Mouse (Mus musculus) R1 (cell line): ENCODE measurements around the gene Gast.
"Not testable (repeated sequence)": the region's sequence is repeated elsewhere in the genome, so short reads cannot be mapped to it uniquely, and the experiment has no call there.

Source experiments
- DNase-seq: peaks from one replicate; pipeline ENCODE4 v3.0.0-alpha.2; 2018; ENCODE audit warnings: low read depth, low spot score

Gast gene

DNA sequence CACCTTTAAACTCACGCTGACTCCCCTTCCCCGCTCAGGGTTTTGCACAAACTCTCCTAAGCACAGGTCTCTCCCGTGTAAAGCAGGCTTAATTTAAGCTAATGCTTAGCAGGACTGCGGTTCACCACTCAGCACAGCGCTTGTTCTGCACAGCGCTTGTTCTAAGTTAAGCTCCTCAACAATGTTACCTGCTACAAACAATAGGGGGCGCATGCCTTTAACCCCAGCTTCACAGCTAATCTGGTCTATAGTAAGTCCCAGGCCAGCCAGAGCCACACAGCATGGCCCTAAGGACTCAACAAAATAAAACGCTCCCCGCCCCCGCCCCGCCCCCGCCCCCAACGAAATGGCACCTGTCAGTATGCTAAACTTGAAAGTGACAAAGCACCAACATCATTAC is 26.9 kb downstream of the Gast start:
- DNase-seq, result not testable (repeated sequence)

DNA sequence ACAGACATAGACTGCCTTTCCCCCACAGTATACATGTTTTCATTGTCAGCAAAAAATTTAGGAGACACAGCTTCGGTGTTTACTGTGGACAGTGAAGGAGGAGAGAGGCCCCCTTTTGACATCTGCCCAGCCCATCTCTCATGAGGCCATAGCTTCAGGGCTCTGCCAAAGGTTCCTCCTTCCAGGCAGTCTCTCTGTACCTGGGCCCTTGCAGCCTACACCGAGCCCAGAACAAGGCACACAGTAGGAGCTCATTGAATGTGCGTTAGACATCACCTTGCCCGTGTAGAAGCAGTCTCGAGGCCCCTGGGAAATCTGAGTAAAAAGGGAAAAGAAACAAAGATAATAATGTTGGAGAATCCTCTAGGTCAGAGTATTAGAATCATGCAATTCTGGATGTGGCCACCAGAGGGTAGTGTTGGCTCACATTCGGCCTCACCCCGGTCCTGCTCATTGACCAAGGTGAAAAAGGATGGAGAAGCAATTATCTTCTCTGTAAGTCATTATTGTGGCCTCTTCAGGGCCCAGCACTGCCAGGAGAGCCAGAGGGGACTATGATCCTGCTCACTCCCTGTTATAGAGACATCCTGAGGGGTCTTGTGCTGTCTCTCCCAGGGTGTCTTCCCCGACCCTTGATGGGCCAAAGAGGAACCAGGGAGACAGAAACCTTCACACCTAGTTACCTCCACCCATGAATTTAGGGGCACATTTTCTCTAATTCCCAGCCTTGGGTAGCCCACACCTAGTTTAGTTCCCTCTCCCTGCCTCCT is 28.2 kb downstream of the Gast start:
- peak; percentile 69 for DNase-seq

DNA sequence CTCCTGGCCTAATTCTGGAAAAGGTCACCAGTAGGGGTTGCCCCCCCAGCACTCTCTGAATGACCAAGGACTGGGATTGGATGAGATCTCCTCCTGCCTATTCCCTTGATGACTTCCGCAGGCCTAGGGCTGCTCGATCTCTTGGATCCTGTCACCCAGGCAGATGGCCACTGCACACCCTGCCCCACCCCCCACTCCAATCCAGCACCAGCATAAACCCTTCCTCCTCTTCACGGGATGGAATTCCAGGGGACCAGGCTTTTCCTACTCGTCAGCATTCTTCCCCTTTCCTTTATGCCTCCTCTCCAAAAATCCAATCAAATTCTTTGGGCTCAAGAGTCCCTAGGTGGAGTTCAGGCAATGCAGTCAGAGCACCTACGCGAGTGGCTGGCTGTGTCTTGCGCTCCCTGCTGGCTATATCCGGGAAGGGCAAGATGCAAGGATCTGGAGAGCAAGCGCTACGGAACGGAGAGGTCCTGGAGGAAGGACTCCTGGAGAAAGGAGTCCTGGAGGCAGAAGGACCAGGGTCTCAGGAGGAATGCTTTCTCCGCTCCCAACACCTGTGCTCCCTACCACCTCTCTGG is 28.9 kb downstream of the Gast start:
- peak; percentile 92 for DNase-seq

DNA sequence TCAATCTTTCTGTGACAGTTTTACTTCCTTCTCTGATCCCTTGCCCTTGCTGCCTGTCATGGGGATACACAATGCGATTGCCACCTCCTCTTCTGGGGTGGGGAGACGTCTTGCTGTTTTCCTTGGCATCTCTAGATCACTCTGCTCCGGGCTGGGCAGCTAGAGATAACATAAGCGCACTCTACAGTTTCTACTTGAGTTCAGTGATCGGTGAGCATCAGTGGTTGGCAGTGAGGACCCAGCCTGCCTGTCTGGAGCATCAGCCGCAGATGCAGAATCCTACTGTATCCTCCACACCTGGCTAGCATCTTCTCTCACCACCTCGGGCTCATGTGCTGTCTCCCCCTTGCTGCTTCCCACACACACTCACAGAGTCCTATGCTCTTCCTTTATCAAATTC is 34.9 kb downstream of the Gast start:
- no peak for DNase-seq

DNA sequence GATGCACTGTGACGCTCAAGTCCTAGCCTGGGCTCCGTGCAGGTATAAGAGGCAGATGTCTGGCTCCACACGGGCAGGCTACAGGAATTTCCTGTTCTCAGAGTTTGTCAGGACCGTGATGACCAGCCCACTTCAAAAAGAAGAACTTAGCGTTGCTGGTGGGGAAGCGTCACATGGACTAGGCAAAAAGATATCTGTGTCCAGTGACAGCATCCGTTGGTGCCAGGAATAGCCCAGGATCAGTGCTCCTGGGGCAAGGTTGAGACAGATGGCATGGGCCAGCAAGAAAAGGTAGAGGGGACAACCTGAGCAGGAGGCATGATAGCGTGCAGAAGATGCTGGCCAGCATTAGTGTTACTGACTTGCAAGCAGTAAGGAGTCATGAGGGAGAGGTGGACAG is 35.6 kb downstream of the Gast start:
- DNase-seq, result no peak

DNA sequence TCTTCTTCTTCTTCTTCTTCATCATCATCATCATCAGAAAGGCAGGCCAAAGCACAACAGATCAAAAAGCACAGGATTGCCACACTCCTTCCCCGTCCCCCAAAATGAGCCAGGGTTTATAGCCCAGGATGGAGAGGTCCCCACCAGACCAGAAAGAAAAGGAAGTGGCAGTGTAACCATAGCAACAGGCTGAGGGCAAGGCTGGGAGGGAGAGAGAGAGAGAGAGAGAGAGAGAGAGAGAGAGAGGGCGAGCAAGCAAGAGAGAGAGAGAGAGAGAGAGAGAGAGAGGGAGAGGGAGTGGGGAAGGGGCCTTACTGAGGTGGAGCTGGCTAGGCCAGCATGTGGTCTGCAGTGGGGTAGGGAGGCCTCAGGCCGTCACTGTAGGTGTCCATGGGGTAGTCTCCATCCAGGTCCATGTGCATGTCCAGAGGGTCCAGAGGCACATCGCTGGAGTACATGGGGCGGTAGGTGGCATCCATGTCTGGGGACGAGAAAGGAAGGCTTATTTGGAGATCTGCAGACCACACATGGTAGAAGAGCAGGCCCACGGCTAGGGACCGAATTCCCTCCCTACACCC is 37.9 kb downstream of the Gast start:
- no peak for DNase-seq

DNA sequence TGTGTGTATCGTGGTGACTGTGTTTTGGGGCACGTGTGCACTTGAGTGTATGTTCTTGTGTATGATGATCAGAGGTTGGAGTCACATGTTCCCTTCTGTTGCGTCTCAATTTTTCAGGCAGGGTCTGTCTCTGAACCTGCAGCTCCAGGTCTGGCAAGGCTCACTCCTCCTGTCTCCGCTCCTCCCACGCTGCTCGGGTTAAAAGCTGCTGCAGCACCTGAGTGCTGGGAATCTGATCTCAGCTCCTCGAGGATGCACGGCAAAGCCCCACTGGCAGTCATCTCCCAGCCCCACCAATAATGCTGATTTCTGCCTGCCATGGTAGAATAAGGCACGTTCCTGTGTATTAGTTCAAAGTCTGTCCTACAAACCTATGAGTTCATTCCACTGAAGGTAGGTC is 40.9 kb downstream of the Gast start:
- peak; percentile 67 for DNase-seq

DNA sequence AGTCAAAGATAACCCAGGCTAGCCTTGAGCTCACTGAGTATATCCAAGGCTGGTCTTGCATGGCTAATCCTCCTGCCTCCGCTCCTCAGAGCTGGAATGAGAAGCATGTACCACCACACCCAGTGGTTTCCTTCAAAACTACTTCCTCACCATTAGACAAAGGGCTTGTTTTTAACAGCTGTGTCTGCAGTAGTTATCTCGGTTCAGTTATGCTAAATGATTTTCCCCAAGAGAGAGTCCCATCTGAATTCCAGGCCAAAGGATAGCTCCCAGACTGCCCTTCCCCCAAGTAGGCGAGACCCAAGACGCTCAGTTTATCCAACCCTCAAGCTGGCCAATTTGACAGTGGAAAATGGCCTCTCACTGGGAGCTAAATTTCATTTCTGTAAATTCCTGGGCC is 41.8 kb downstream of the Gast start:
- peak; percentile 100 for DNase-seq

DNA sequence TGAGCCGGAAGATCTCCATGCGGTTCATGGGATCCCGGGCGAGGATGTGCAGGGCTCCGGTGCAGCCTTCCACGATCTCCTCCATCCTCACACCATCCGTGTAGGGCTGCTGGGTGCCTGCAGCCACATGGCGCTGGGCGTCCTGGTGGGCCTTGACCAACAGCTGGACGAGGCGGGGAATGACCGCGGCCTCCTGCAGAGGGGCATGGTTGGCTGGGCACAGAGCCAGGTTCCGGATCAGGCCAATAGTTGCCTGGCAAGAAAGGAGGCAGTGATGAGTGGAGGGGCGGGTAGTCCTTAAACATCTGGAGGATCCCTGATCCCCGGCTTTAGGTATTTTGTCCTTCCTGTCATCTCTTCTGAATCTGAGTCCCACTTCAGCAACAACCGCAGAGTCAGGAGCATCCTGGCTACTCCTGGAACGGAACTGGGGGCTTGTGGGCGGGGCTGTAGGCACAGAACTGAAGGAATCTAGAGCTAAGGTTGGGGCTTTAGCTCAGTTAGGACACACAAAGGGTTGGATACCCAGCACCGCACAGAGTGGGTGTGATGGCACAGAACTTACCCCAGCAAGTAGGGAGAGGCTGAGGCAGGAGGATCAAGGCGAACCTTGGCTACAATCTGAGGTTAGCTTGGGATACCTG is 42.7 kb downstream of the Gast start:
- DNase-seq, result peak; percentile 93

DNA sequence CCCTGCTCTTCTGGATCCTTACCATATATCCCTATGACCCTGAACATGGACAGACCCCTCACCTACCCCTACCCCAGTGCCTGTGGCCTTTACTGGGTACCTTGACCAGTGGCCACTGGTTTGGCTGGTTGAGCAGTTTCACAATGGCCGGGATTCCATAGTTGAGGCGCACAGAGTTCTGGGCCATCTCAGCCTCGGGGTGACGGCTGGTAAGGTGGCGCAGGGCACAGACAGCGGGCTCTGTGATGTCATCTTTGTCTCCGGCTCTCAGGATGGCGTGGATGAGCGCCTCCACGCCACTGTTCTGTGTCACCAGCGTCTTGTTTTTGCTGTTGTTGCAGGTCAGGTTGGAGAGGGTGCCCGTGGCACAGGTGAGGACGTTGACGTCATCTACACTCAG is 43.8 kb downstream of the Gast start:
- DNase-seq, result no peak

DNA sequence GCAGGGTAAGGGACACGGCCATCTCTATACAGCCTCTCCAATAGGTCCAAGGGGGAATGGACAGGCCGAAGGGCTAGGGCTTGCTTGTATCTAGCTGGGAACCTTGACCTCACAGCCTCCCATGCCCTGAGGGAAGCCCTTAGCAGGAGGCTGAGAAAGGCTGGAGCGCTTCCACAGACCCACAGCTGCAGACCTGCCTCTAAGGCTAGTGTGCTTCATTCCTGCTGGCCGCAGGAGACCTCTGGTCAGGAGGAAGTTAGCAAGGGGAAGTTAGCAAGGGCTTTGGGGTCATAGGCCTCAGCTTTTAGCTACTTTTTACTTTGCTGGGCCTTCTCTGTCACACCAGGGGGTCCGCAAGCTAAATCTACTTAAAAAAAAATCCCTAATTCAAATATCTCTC is 44.2 kb downstream of the Gast start:
- DNase-seq, result no peak

DNA sequence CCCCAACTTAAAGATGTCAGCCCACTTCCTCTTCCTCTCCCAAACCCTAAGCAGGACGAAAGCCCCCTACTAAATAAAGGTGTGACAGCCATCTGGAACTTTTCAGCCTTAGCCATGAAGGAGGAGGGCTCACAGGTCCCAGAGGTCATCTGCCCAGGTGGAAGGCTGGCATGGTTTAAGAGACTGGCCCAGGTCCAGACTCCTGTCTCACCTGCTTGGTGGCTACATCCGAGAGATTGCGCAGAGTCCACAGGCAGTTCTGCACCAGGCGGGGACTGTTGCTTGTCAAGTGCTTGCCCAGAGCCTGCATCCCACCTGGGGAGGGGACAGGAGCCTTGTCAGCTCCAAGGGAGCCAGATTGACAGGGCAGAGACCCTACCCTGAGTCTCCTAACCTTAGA is 45.1 kb downstream of the Gast start:
- no peak for DNase-seq

DNA sequence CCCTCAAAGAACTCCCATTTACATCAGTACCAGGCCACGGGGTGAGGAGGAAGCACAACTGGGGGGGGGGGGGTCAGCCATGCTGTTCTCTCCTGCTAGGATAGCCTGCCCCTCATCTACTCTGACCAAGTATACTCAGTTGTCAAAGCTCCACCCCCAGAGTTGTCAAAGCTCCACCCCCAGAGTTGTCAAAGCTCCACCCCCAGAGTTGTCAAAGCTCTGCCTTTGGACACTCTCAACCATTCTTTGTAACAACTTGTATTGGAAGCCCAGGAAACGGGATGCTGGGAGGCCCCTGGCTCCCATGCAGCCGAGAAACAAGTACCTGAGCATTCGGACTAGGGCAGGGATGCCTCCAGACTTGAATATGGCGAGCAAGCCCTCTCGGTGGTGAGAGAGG is 48.5 kb downstream of the Gast start:
- DNase-seq, result peak; percentile 57

DNA sequence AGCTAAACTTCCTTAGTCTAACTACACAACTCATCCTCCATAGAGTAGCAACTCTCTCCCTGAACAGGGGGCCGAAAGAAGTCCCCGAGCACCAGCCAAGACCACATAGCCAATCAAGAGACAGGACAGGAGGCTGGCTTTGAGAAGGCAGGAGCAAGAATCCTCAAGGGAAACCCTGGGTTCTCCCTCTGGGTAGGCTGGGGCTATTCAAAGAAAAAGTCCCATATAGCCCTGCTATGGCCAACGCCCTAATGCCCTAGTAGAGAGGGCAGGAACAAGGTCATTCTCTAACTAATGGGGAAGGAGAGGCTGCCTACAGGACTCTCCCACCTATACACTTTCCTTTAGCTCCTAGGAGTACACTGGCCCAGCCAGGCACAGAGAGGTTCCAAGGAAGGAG is 50.8 kb downstream of the Gast start:
- peak; percentile 74 for DNase-seq

DNA sequence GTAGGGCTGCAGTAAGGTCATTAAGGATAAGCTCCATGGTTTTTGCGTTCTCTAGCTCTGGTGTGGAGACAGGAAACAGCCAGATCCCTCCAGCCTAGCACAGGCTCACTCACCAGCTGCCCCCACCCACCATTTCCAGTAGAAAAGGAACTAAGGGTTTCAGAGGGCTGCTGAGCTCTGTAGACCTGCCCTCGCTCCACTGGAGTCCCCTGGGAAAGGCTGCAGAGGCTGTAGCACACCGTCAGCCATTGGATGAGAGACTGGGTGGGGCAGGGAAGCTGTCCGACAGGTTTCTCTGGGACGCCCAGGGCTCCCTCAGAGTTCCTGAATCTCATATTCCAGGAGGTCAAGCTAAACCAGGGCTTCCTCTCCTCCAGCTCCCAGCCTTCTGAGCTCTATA is 52.4 kb downstream of the Gast start:
- peak; percentile 96 for DNase-seq
